Mouse (Mus musculus) MEL (cell line): ENCODE data around the gene Tmbim4. TPM values are rescaled to one million over a fixed set of nuclear protein-coding genes. Genes with fewer than 3 reads are reported as not detected.

Experiments
- DNase-seq: peaks from one replicate; pipeline ENCODE4 v3.0.0; 2011; ENCODE audit warnings: low read depth, low spot score
- H3K27ac ChIP-seq: 2 replicates; pipeline ENCODE4 v1.5.1; 2012; ENCODE audit warnings: low read depth, mild to moderate bottlenecking, control low read depth, low read length, moderate library complexity; ENCODE audit not compliant: control insufficient read depth
- H3K27me3 ChIP-seq, 2 experiments: fragments of 150-350 bp in 1 of 2; sonication (generic) in 1 of 2; 2 replicates each; pipeline ENCODE4 v1.6.1; 2012; ENCODE audit warnings: low read length in 2 of 2, mild to moderate bottlenecking in 2 of 2, improper control_type of control experiment in 1 of 2, moderate library complexity in 1 of 2; ENCODE audit not compliant: insufficient read depth in 2 of 2, control insufficient read depth in 1 of 2
- H3K36me3 ChIP-seq, 2 experiments: 2 replicates each; pipeline ENCODE4 v1.6.1; 2012 to 2014; ENCODE audit warnings: low read length in 2 of 2, improper control_type of control experiment in 1 of 2, inconsistent platforms in 1 of 2, mild to moderate bottlenecking in 1 of 2; ENCODE audit not compliant: insufficient read depth in 2 of 2, control insufficient read depth in 1 of 2
- H3K4me1 ChIP-seq, 2 experiments: fragments of 150-350 bp in 1 of 2; sonication (generic) in 1 of 2; 2 replicates each; pipeline ENCODE4 v1.6.1; 2012; ENCODE audit warnings: low read length in 2 of 2, improper control_type of control experiment in 1 of 2, mild to moderate bottlenecking in 1 of 2; ENCODE audit not compliant: insufficient read depth in 2 of 2, control insufficient read depth in 1 of 2
- H3K4me3 ChIP-seq, 2 experiments: fragments of 150-350 bp in 1 of 2; sonication (generic) in 1 of 2; 2 replicates each; pipeline ENCODE4 v1.5.1; 2012; ENCODE audit warnings: low read depth in 2 of 2, low read length in 2 of 2, mild to moderate bottlenecking in 2 of 2, moderate library complexity in 2 of 2, control low read depth in 1 of 2, improper control_type of control experiment in 1 of 2; ENCODE audit not compliant: control insufficient read depth in 1 of 2, insufficient read depth in 1 of 2
- H3K79me2 ChIP-seq: 2 replicates; pipeline ENCODE4 v1.6.1; 2012; ENCODE audit warnings: mild to moderate bottlenecking, low read length, moderate library complexity; ENCODE audit not compliant: control insufficient read depth, poor library complexity, insufficient read depth
- H3K9ac ChIP-seq: 2 replicates; pipeline ENCODE4 v1.6.1; 2012; ENCODE audit warnings: low read depth, mild to moderate bottlenecking, control low read depth, low read length, moderate library complexity; ENCODE audit not compliant: control insufficient read depth, poor library complexity, severe bottlenecking
- H3K9me3 ChIP-seq: fragments of 150-350 bp; sonication (generic); replicated peaks from 2 replicates; pipeline ENCODE4 v1.6.1; 2012; ENCODE audit warnings: mild to moderate bottlenecking, low read length, improper control_type of control experiment, moderate library complexity; ENCODE audit not compliant: insufficient read depth
- BHLHE40 ChIP-seq: IDR thresholded peaks from 2 replicates; pipeline ENCODE4 v1.6.1; 2012; ENCODE audit warnings: low read depth, mild to moderate bottlenecking, inconsistent platforms, low read length, improper control_type of control experiment, borderline replicate concordance
- CHD2 ChIP-seq: IDR thresholded peaks from 2 replicates; pipeline ENCODE4 v1.6.1; 2011; ENCODE audit warnings: low read length, improper control_type of control experiment
- ELF1 ChIP-seq: IDR thresholded peaks from 2 replicates; pipeline ENCODE4 v1.6.1; 2014; ENCODE audit warnings: low read depth, mild to moderate bottlenecking, inconsistent platforms, low read length, improper control_type of control experiment, moderate library complexity
- EP300 ChIP-seq, 2 experiments: IDR thresholded peaks; 2 replicates each; pipeline ENCODE4 v1.6.1; 2011; ENCODE audit warnings: improper control_type of control experiment in 2 of 2, low read length in 2 of 2, low read depth in 1 of 2, mild to moderate bottlenecking in 1 of 2
- ETS1 ChIP-seq: IDR thresholded peaks from 2 replicates; pipeline ENCODE4 v1.6.1; 2012; ENCODE audit warnings: low read depth, mild to moderate bottlenecking, inconsistent platforms, low read length, improper control_type of control experiment, moderate library complexity
- GABPA ChIP-seq: IDR thresholded peaks from 2 replicates; pipeline ENCODE4 v1.6.1; 2012; ENCODE audit warnings: low read depth, mild to moderate bottlenecking, inconsistent platforms, low read length, improper control_type of control experiment, moderate library complexity
- GATA1 ChIP-seq: IDR thresholded peaks from 2 replicates; pipeline ENCODE4 v1.6.1; 2011; ENCODE audit warnings: low read depth, low read length, improper control_type of control experiment
- HCFC1 ChIP-seq: IDR thresholded peaks from 2 replicates; pipeline ENCODE4 v1.6.1; 2012; ENCODE audit warnings: low read depth, mild to moderate bottlenecking, inconsistent platforms, low read length, improper control_type of control experiment, moderate library complexity
- MAFK ChIP-seq: IDR thresholded peaks from 2 replicates; pipeline ENCODE4 v1.6.1; 2011; ENCODE audit warnings: low read depth, mild to moderate bottlenecking, low read length, improper control_type of control experiment, borderline replicate concordance
- MAZ ChIP-seq: IDR thresholded peaks from 2 replicates; pipeline ENCODE4 v1.6.1; 2012; ENCODE audit warnings: low read depth, mild to moderate bottlenecking, inconsistent platforms, low read length, improper control_type of control experiment
- MEF2A ChIP-seq: IDR thresholded peaks from 2 replicates; pipeline ENCODE4 v1.6.1; 2014; ENCODE audit warnings: low read depth, mild to moderate bottlenecking, inconsistent platforms, low read length, improper control_type of control experiment; ENCODE audit not compliant: poor library complexity, insufficient replicate concordance, severe bottlenecking; ENCODE audit errors: extremely low read depth
- MXI1 ChIP-seq: IDR thresholded peaks from 2 replicates; pipeline ENCODE4 v1.6.1; 2011; ENCODE audit warnings: mild to moderate bottlenecking, low read depth, low read length, improper control_type of control experiment
- MYB ChIP-seq: IDR thresholded peaks from 2 replicates; pipeline ENCODE4 v1.6.1; 2011; ENCODE audit warnings: mild to moderate bottlenecking, low read depth, low read length, improper control_type of control experiment
- MYC ChIP-seq: IDR thresholded peaks from 2 replicates; pipeline ENCODE4 v1.6.1; 2011; ENCODE audit warnings: low read depth, mild to moderate bottlenecking, low read length, improper control_type of control experiment, moderate library complexity
- NELFE ChIP-seq: IDR thresholded peaks from 2 replicates; pipeline ENCODE4 v1.6.1; 2011; ENCODE audit warnings: low read depth, low read length, improper control_type of control experiment
- NRF1 ChIP-seq: IDR thresholded peaks from 2 replicates; pipeline ENCODE4 v1.6.1; 2014; ENCODE audit warnings: low read depth, mild to moderate bottlenecking, inconsistent platforms, low read length, improper control_type of control experiment, moderate library complexity; ENCODE audit not compliant: poor library complexity, insufficient read depth, severe bottlenecking
- POLR2AphosphoS5 ChIP-seq: IDR thresholded peaks from 2 replicates; pipeline ENCODE4 v1.6.1; 2012; ENCODE audit warnings: low read depth, borderline replicate concordance, mild to moderate bottlenecking, inconsistent platforms, low read length, moderate library complexity, mixed read lengths
- RAD21 ChIP-seq: IDR thresholded peaks from 2 replicates; pipeline ENCODE4 v1.6.1; 2011; ENCODE audit warnings: mild to moderate bottlenecking, low read depth, low read length, improper control_type of control experiment
- SIN3A ChIP-seq: IDR thresholded peaks from 2 replicates; pipeline ENCODE4 v1.6.1; 2012; ENCODE audit warnings: low read length, improper control_type of control experiment, inconsistent platforms
- SMC3 ChIP-seq: IDR thresholded peaks from 2 replicates; pipeline ENCODE4 v1.6.1; 2011; ENCODE audit warnings: low read depth, low read length, improper control_type of control experiment
- TCF12 ChIP-seq: IDR thresholded peaks from 2 replicates; pipeline ENCODE4 v1.6.1; 2014; ENCODE audit warnings: low read depth, mild to moderate bottlenecking, inconsistent platforms, low read length, improper control_type of control experiment, moderate library complexity
- UBTF ChIP-seq: IDR thresholded peaks from 2 replicates; pipeline ENCODE4 v1.6.1; 2012; ENCODE audit warnings: low read depth, mild to moderate bottlenecking, inconsistent platforms, low read length, improper control_type of control experiment, moderate library complexity, borderline replicate concordance; ENCODE audit not compliant: insufficient read depth
- USF1 ChIP-seq: IDR thresholded peaks from 2 replicates; pipeline ENCODE4 v1.6.1; 2014; ENCODE audit warnings: low read depth, mild to moderate bottlenecking, inconsistent platforms, low read length, improper control_type of control experiment, moderate library complexity
- USF2 ChIP-seq, 2 experiments: IDR thresholded peaks; 2 replicates each; pipeline ENCODE4 v1.6.1; 2011 to 2012; ENCODE audit warnings: improper control_type of control experiment in 2 of 2, low read length in 2 of 2, borderline replicate concordance in 1 of 2, inconsistent platforms in 1 of 2, low read depth in 1 of 2, mild to moderate bottlenecking in 1 of 2; ENCODE audit not compliant: insufficient read depth in 1 of 2
- ZC3H11A ChIP-seq: IDR thresholded peaks from 2 replicates; pipeline ENCODE4 v1.6.1; 2012; ENCODE audit warnings: low read depth, mild to moderate bottlenecking, inconsistent platforms, low read length, improper control_type of control experiment
- ZKSCAN1 ChIP-seq: IDR thresholded peaks from 2 replicates; pipeline ENCODE4 v1.6.1; 2012; ENCODE audit warnings: low read depth, mild to moderate bottlenecking, inconsistent platforms, low read length, improper control_type of control experiment, moderate library complexity
- ZMIZ1 ChIP-seq: IDR thresholded peaks from 2 replicates; pipeline ENCODE4 v1.6.1; 2012; ENCODE audit warnings: low read depth, mild to moderate bottlenecking, inconsistent platforms, low read length, improper control_type of control experiment, moderate library complexity
- ZNF384 ChIP-seq: IDR thresholded peaks from 2 replicates; pipeline ENCODE4 v1.6.1; 2012; ENCODE audit warnings: low read depth, mild to moderate bottlenecking, inconsistent platforms, low read length, improper control_type of control experiment
- polyA plus RNA-seq, 2 experiments: library from polyadenylated mRNA; stranded (reverse) in 1 of 2; unstranded in 1 of 2; fragments of >175 nt in 1 of 2; fragments of >200 nt in 1 of 2; gene quantifications; 2 replicates each; pipeline versions ENCODE4 v1.2.1 to v1.2.4; 2012; ENCODE audit warnings: low replicate concordance in 2 of 2, low read depth in 1 of 2; ENCODE audit not compliant: insufficient read length in 2 of 2, insufficient read depth in 1 of 2, missing spikeins in 1 of 2
- total RNA-seq: library from RNA; depleted of rRNA; stranded (reverse); fragments of 300-350 nt; gene quantifications from 2 replicates; pipeline ENCODE4 v1.2.3, GENCODE M21; 2012

The Tmbim4 gene
- total and polyA plus RNA-seq, 3 experiments, result 52.5 to 80.3 TPM; not detected in 1

GRCm38 (mm10) chr10:120191165-120191564 lies 10.2 kb upstream of the Tmbim4 start:
- peaks cover 0 to 16% of the 10 kb centered on the region in 2 experiments; a peak in 2 of 4 replicates for H3K36me3 ChIP-seq
- no peaks in the 10 kb centered on the region for H3K27me3 ChIP-seq
- no peaks in the 10 kb centered on the region for H3K79me2 ChIP-seq
- TF ChIP-seq NELFE (no peak), BHLHE40 (no peak), USF2 (IDR thresholded peaks at IDR 0.05; ENCODE audit: borderline replicate concordance in 1 of 2, insufficient read depth in 1 of 2, low read depth in 1 of 2, low read length in 2 of 2) (no peak), ZNF384 (no peak), ETS1 (no peak), SMC3 (no peak), MYB (no peak), MXI1 (no peak), MYC (no peak), ZKSCAN1 (no peak), TCF12 (no peak), GABPA (no peak)
- no peak for DNase-seq
- no peak overlapping the region for H3K27ac ChIP-seq
- H3K4me1 ChIP-seq, result peaks cover 0 to 17% of the 10 kb centered on the region in 2 experiments; a peak in 3 of 4 replicates
- H3K9ac ChIP-seq, result no peak overlapping the region
- H3K4me3 ChIP-seq, result no peak overlapping the region
- H3K9me3 ChIP-seq, result no peaks in the 10 kb centered on the region

GRCm38 (mm10) chr10:120192278-120192677 lies 9.1 kb upstream of the Tmbim4 start:
- no peak for TF ChIP-seq MAFK
- TF ChIP-seq MEF2A, result no peak
- no peak for TF ChIP-seq MAZ
- TF ChIP-seq POLR2AphosphoS5, result no peak
- no peak for TF ChIP-seq ZMIZ1
- TF ChIP-seq UBTF, result no peak
- no peak for TF ChIP-seq ZKSCAN1
- no peak for TF ChIP-seq NELFE
- TF ChIP-seq USF1, result no peak
- no peak for TF ChIP-seq ZC3H11A
- no peak for TF ChIP-seq ETS1
- TF ChIP-seq NRF1, result no peak
- no peak for TF ChIP-seq GATA1
- no peak for TF ChIP-seq HCFC1
- TF ChIP-seq EP300 (IDR thresholded peaks at IDR 0.05; ENCODE audit: low read depth in 1 of 2, low read length in 2 of 2), result no peak
- no peak for TF ChIP-seq RAD21
- TF ChIP-seq ELF1, result no peak
- no peak for TF ChIP-seq SMC3
- no peak for TF ChIP-seq SIN3A
- TF ChIP-seq CHD2, result no peak
- Histone ChIP-seq H3K79me2 (no peaks in the 10 kb centered on the region), H3K27me3 (no peaks in the 10 kb centered on the region), H3K4me3 (no peak overlapping the region), H3K9me3 (no peaks in the 10 kb centered on the region), H3K9ac (no peak overlapping the region), H3K36me3 (peaks cover 0 to 16% of the 10 kb centered on the region in 2 experiments; a peak in 2 of 4 replicates), H3K4me1 (peaks cover 0 to 17% of the 10 kb centered on the region in 2 experiments; a peak in 3 of 4 replicates), H3K27ac (no peak overlapping the region)
- no peak for DNase-seq
